Mouse (Mus musculus) heart, embryonic 10.5 days (tissue): Measurements from ENCODE around the gene Krtap3-1. TPM values are rescaled to one million over a fixed set of nuclear protein-coding genes. Genes with fewer than 3 reads are reported as not detected.
"Not testable (repeated sequence)": the region's sequence is repeated elsewhere in the genome, so short reads cannot be mapped to it uniquely, and the experiment has no call there.

Source experiments
- DNase-seq: peaks from one replicate; pipeline ENCODE4 v3.0.0-alpha.2; 2017; ENCODE audit warnings: low spot score
- H3K27ac ChIP-seq: fragments of 300-500 bp; sonication (generic); 2 replicates; pipeline ENCODE4 v1.5.1; 2016; ENCODE audit warnings: mild to moderate bottlenecking
- H3K27me3 ChIP-seq: fragments of 300-500 bp; sonication (generic); 2 replicates; pipeline ENCODE4 v1.6.1; 2016; ENCODE audit warnings: mild to moderate bottlenecking; ENCODE audit not compliant: poor library complexity, insufficient read depth, severe bottlenecking
- H3K36me3 ChIP-seq: fragments of 300-500 bp; sonication (generic); 2 replicates; pipeline ENCODE4 v1.6.1; 2016; ENCODE audit warnings: mild to moderate bottlenecking, moderate library complexity
- H3K4me1 ChIP-seq: fragments of 300-500 bp; sonication (generic); 2 replicates; pipeline ENCODE4 v1.6.1; 2016; ENCODE audit warnings: mild to moderate bottlenecking
- H3K4me3 ChIP-seq: fragments of 300-500 bp; sonication (generic); 2 replicates; pipeline ENCODE4 v1.5.1; 2016; ENCODE audit warnings: mild to moderate bottlenecking, moderate library complexity
- H3K9me3 ChIP-seq: fragments of 300-500 bp; sonication (generic); 2 replicates; pipeline ENCODE4 v1.6.1; 2016; ENCODE audit warnings: mild to moderate bottlenecking, moderate library complexity
- WGBS: fragments of 180-500 bp; shearing (Covaris S2); methylation state at CpG from one replicate; pipeline ENCODE4 v1.1.7; 2016; 5-methylcytosine and 5-hydroxymethylcytosine counted together
- polyA plus RNA-seq: library from polyadenylated mRNA; unstranded; fragments of >200 nt; fragmentation: Nextera tagmentation; extraction: Ambion mirVana; gene quantifications from 2 replicates; pipeline ENCODE4 v1.2.1, GENCODE M21; 2016

The Krtap3-1 gene
- not detected in 2 replicates for polyA plus RNA-seq

DNA sequence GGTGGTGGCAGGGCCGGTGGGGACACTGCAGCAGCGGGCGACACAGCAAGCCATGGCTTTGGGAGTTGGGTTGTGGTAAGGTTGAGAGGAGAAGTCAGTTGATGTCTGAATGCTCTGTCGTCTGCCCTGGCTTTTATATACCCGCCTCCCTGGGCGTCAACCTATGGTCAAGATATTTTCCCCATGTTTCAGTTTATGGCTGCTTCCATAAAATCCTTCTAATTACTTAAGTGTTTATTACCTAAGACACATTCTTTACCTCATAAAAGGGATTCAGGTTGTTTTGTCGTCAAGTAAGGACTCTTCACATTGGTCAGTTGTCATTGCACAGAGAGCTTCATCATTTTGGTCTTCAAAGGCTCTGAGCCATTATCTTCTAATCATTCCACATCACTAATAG, at the start of gene Krtap3-1:
TSS of gene Krtap3-1 (minus strand) at position 101 of the 400 bp plus-strand sequence.
- H3K36me3 ChIP-seq = no peaks in the 10 kb centered on the region
- no peak within 1 kb of the TSS for H3K4me3 ChIP-seq
- no peaks in the 10 kb centered on the region for H3K4me1 ChIP-seq
- no peaks in the 10 kb centered on the region for H3K27me3 ChIP-seq
- H3K9me3 ChIP-seq = no peaks in the 10 kb centered on the region
- H3K27ac ChIP-seq = no peak within 1 kb of the TSS
- WGBS = 86% methylated on average over 7 of the region's 7 CpGs
- DNase-seq = no peak

DNA sequence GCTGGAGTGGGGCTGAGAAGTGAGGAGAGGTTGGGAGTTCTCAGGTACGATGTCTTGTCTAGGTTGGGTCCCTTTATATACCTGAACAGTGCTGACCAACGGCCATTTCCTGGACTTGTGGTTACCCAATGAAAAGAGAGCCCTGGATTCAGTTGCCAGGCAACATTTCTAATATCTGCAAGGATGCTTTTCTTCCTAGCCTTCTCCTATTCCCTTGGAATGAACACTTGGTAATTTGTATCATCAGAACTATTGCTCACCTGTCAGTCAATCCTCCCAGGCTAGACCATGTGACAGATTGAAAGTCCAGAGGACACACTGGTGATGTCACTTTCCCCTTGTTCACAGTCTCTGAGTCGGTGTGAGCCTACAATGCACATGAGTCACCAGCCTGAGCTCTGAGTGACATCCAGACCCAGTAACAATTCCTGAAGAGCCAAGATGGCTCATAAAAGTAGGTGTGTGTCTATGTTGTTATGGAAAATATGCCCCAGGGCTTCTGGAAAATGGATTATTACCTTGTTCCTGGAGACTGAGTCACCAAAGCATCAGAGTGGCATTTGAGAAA, 48.5 kb upstream of the Krtap3-1 start, which contains the start of gene Krtap2-4:
TSS of gene Krtap2-4 (minus strand) at position 51 of the 568 bp plus-strand sequence.
- Histone ChIP-seq H3K4me1 (no peaks in the 10 kb centered on the region), H3K36me3 (no peaks in the 10 kb centered on the region), H3K27ac (no peak within 1 kb of the TSS), H3K9me3 (no peaks in the 10 kb centered on the region), H3K27me3 (no peaks in the 10 kb centered on the region), H3K4me3 (no peak within 1 kb of the TSS)
- DNase-seq = no peak
- 73% methylated on average over 3 of the region's 3 CpGs for WGBS

GRCm38 (mm10) chr11:99610089-99610488, 43.7 kb upstream of the Krtap3-1 start, which contains the start of gene Gm11937:
Gm11937 (minus strand) TSS chr11:99610189.
- H3K9me3 ChIP-seq, H3K36me3 ChIP-seq, H3K4me1 ChIP-seq, H3K27me3 ChIP-seq, H3K27ac ChIP-seq, DNase-seq, H3K4me3 ChIP-seq: not testable (repeated sequence)
- 66% methylated on average over 1 of the region's 2 CpGs for WGBS

DNA sequence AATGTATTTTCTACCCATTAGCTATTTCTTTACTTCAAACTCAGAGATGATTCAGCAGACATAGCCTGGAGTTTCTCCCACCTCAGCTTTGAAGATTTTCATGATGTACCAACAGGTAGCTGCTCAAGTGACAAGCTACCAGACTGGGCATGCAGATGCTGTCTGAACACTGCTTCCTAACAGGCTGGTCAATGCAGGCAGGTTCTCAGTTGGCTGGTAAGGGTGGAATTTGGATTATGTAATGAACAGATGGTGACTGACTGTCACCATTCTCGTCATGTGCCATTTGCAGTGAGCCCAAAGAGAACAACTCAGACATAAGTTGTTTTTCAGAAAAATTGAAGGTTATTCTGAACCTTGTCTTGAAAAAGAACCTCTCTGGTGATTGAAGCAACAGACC, 42.7 kb upstream of the Krtap3-1 start:
- Histone ChIP-seq H3K9me3 (no peaks in the 10 kb centered on the region), H3K4me3 (no peak overlapping the region), H3K27ac (no peak overlapping the region), H3K4me1 (no peaks in the 10 kb centered on the region), H3K27me3 (no peaks in the 10 kb centered on the region), H3K36me3 (no peaks in the 10 kb centered on the region)
- WGBS = 65% methylated on average over 1 of the region's 1 CpGs
- no peak for DNase-seq

DNA sequence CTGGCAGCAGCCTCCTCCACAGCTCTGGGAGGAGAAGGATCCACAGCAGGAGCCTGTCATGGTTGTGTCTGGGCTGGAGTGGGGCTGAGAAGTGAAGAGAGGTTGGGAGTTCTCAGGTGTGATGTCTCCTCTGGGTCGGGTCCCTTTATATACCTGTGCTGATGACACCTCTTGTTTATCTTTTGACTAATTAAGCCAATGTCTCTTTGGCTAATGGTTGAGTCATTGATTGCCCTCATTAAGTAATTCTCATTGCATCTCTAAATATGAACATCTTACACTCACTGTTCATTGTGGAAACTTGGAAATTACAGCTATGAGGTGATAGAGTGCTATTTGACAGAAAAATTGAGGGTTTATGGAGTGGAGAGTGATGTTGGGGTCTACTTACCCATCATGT, 36.8 kb upstream of the Krtap3-1 start, which contains the start of gene Gm11938:
TSS of gene Gm11938 (minus strand) at position 101 of the 400 bp plus-strand sequence.
- H3K36me3 ChIP-seq, H3K27ac ChIP-seq, H3K9me3 ChIP-seq, H3K27me3 ChIP-seq, H3K4me3 ChIP-seq, H3K4me1 ChIP-seq, DNase-seq: not testable (repeated sequence)
- WGBS = 53% methylated on average over 1 of the region's 1 CpGs

DNA sequence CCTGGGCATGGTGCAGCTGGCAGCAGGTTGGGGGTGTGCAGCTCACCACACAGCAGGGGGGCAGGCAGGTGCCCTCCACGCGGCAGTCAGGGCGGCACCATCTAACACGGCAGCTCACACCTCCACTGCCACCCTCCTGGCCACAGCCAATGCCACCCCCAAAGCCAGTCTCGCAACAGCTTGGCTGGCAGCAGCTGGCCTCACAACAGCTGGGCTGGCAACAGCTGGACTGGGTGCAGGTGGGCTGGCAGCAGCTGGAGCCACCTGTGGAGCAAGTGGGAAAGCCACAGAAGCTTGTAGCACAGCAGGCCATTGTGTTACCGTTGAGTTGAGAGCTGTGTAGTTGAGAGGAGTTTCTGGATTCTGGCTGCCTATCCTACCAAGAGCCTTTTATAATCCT, 31.3 kb upstream of the Krtap3-1 start, which contains the start of gene Krtap9-3:
TSS of gene Krtap9-3 (minus strand) at position 364 of the 400 bp plus-strand sequence.
- not testable (repeated sequence) for DNase-seq, H3K27me3 ChIP-seq, H3K36me3 ChIP-seq, H3K27ac ChIP-seq, H3K4me3 ChIP-seq, H3K4me1 ChIP-seq, H3K9me3 ChIP-seq
- 78% methylated on average over 6 of the region's 6 CpGs for WGBS

GRCm38 (mm10) chr11:99590981-99591380, 24.6 kb upstream of the Krtap3-1 start, which contains the start of gene Krtap1-3:
Krtap1-3 (minus strand) TSS chr11:99591339.
- Histone ChIP-seq H3K4me3 (no peak within 1 kb of the TSS), H3K27ac (no peak within 1 kb of the TSS), H3K36me3 (no peaks in the 10 kb centered on the region), H3K4me1 (no peaks in the 10 kb centered on the region), H3K27me3 (no peaks in the 10 kb centered on the region), H3K9me3 (no peaks in the 10 kb centered on the region)
- DNase-seq = no peak
- WGBS = 83% methylated on average over 6 of the region's 6 CpGs

DNA sequence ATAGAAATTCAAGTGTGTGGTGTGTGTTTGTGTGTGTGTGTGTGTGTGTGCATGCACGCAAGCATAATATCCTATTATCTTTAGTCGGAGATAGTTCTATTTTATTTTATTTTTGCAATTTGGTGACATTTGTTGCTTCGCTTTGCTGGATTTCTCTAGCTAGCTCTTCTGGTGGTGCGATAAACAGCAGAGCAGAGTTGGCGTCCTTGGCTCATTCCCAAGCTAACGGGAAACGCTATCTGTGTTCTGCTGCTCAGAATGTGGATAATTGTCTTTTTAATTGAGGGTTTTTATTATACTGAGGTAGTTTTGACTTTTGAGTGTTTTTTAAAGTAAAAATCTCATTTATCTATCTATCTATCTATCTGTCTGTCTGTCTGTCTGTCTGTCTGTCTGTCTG, 18.7 kb upstream of the Krtap3-1 start:
- Histone ChIP-seq H3K27ac (no peak overlapping the region), H3K4me1 (no peaks in the 10 kb centered on the region), H3K36me3 (no peaks in the 10 kb centered on the region), H3K9me3 (no peaks in the 10 kb centered on the region), H3K4me3 (no peak overlapping the region), H3K27me3 (0 out of 2 replicates have a peak, but pooled peaks cover 5% of the 10 kb centered on the region)
- no peak for DNase-seq
- 89% methylated on average over 7 of the region's 7 CpGs for WGBS

- Histone ChIP-seq H3K9me3 (no peaks in the 10 kb centered on the region), H3K36me3 (no peaks in the 10 kb centered on the region), H3K27ac (no peak within 1 kb of the TSS), H3K4me1 (no peaks in the 10 kb centered on the region), H3K27me3 (0 out of 2 replicates have a peak, but pooled peaks cover 5% of the 10 kb centered on the region), H3K4me3 (no peak within 1 kb of the TSS)
- DNase-seq = no peak
- WGBS = 89% methylated on average over 5 of the region's 5 CpGs
Observed at GRCm38 (mm10) chr11:99583245-99583704, 16.8 kb upstream of the Krtap3-1 start, which contains the start of gene Krtap1-4. Krtap1-4 (minus strand) TSS chr11:99583654.

GRCm38 (mm10) chr11:99581564-99581963, 15.1 kb upstream of the Krtap3-1 start:
- 0 out of 2 replicates have a peak, but pooled peaks cover 5% of the 10 kb centered on the region for H3K27me3 ChIP-seq
- H3K27ac ChIP-seq = no peak overlapping the region
- H3K4me3 ChIP-seq = no peak overlapping the region
- no peak for DNase-seq
- no peaks in the 10 kb centered on the region for H3K36me3 ChIP-seq
- WGBS = 80% methylated on average over 6 of the region's 6 CpGs
- no peaks in the 10 kb centered on the region for H3K4me1 ChIP-seq
- no peaks in the 10 kb centered on the region for H3K9me3 ChIP-seq

GRCm38 (mm10) chr11:99581051-99581450, 14.6 kb upstream of the Krtap3-1 start:
- Histone ChIP-seq H3K4me3 (no peak overlapping the region), H3K27me3 (0 out of 2 replicates have a peak, but pooled peaks cover 5% of the 10 kb centered on the region), H3K9me3 (no peaks in the 10 kb centered on the region), H3K27ac (no peak overlapping the region), H3K36me3 (no peaks in the 10 kb centered on the region), H3K4me1 (no peaks in the 10 kb centered on the region)
- DNase-seq = no peak
- 86% methylated on average over 5 of the region's 5 CpGs for WGBS

GRCm38 (mm10) chr11:99580636-99581035, 14.2 kb upstream of the Krtap3-1 start, which contains the start of gene Krtap1-5:
Krtap1-5 (minus strand) TSS chr11:99581016.
- DNase-seq = no peak
- no peaks in the 10 kb centered on the region for H3K4me1 ChIP-seq
- no peaks in the 10 kb centered on the region for H3K36me3 ChIP-seq
- 73% methylated on average over 6 of the region's 6 CpGs for WGBS
- H3K27me3 ChIP-seq = 0 out of 2 replicates have a peak, but pooled peaks cover 5% of the 10 kb centered on the region
- no peak within 1 kb of the TSS for H3K27ac ChIP-seq
- H3K4me3 ChIP-seq = no peak within 1 kb of the TSS
- H3K9me3 ChIP-seq = no peaks in the 10 kb centered on the region

- Histone ChIP-seq H3K9me3 (no peaks in the 10 kb centered on the region), H3K27me3 (no peaks in the 10 kb centered on the region), H3K4me3 (no peak overlapping the region), H3K36me3 (no peaks in the 10 kb centered on the region), H3K4me1 (no peaks in the 10 kb centered on the region), H3K27ac (no peak overlapping the region)
- DNase-seq = peak; percentile 85
- under 1% methylated on average over 7 of the region's 7 CpGs for WGBS
Observed at GRCm38 (mm10) chr11:99574106-99574505, 7.7 kb upstream of the Krtap3-1 start.
